Mouse (Mus musculus): Measurements from ENCODE around the gene Nhsl2. TPM values are rescaled to one million over a fixed set of nuclear protein-coding genes. Genes with fewer than 3 reads are reported as not detected.

Gene Nhsl2
- polyA plus RNA-seq, 1 experiment from 2014 or later = 30.5 TPM

Small RNA genes lying within 50 kb of the gene (microRNA-seq; reads per million reads assigned to microRNA genes)
- not detected for gene Gm27843

Other genes starting within 250 kb of the Nhsl2 start
- 98.4 and 117 TPM in 2 replicates for gene Ogt, start 209.3 kb upstream of the Nhsl2 start, polyA plus RNA-seq (2016; fragmentation: Nextera tagmentation; extraction: Ambion mirVana)
- gene Cxcr3, start 115.1 kb upstream of the Nhsl2 start, polyA plus RNA-seq (2016; fragmentation: Nextera tagmentation; extraction: Ambion mirVana) = not detected in 2 replicates
- 0.19 and 0.33 TPM in 2 replicates for gene Gm4779, start 55.0 kb upstream of the Nhsl2 start, polyA plus RNA-seq (2016; fragmentation: Nextera tagmentation; extraction: Ambion mirVana)
- gene 8030474K03Rik, start 54.7 kb upstream of the Nhsl2 start, polyA plus RNA-seq (2016; fragmentation: Nextera tagmentation; extraction: Ambion mirVana) = 0.21 and 0.32 TPM in 2 replicates
- 0.92 and 1.1 TPM in 2 replicates for gene Rtl5, start 221.9 kb downstream of the Nhsl2 start, polyA plus RNA-seq (2016; fragmentation: Nextera tagmentation; extraction: Ambion mirVana)

Measured in heart, embryonic 10.5 days (tissue).